Mouse (Mus musculus) mesoderm, embryonic 11.5 days (tissue): Measurements from ENCODE around the gene Mon2.

Source experiments
- DNase-seq: peaks from one replicate; pipeline ENCODE4 v3.0.0-alpha.2; 2012; ENCODE audit warnings: low read depth, low spot score

The Mon2 gene

GRCm38 (mm10) chr10:122963463-122964240 lies 112.7 kb downstream of the Mon2 start:
- no peak for DNase-seq

DNA sequence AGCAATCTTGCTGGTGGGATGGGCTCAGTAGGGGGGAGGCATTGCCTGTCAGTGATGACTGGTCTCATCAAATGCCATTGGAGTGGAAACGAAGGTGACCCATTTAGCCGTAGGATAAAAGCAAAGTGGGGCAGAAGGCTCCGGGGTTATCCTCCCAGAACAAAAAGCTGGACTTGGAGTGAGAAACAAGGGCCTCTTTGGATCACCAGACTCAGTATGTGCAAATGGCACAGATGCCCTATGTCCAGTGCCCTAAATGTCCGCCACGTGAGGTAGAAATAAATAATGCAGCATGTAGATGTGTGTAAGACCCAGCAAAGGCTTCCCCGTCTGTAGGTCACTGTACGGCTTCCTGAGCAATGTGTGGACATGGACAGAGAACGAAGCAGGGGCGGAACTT lies 113.7 kb downstream of the Mon2 start:
- DNase-seq = no peak

DNA sequence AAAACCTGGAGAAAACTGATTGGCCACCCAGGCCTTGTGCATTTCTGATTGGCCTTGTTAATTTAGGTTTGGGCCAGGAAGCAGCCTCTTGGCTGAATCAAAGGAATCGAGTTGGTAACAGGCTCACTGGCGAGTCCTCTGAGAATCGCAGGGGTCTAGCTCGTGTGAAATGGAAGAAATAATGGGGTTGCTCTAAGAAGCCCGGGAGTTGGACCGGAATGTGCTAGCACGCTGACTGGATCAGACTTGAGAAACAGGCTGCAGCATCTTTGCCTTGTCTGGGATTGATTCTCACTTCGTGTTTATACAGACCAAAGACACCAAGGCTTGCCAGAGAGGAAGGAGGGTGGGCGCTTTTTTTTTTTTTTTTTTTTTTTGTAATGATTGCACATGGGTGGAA lies 114.8 kb downstream of the Mon2 start:
- DNase-seq = no peak

DNA sequence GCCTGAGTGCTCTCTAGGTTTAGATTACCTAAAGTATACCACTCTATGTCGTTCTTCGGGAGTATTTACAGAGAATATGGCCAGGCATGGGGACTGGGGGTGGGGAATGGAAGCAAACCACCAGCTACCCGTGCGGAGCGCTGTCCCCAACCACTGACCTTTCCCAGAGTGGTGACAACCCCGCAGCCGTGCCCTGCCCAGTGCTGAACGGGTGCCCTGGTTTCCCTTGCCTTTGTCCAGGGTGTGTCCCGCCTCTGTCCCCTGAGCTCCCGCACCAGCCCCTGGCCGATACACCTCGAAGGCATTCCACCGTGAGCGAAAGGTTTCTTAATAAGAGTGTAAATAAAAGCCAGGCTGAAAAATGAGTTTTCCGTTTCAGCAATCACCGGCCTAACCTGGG lies 115.6 kb downstream of the Mon2 start:
- no peak for DNase-seq

- no peak for DNase-seq
Measured at GRCm38 (mm10) chr10:122960216-122960615, 116.1 kb downstream of the Mon2 start.

- no peak for DNase-seq
Measured at GRCm38 (mm10) chr10:122958699-122959098, 117.6 kb downstream of the Mon2 start.

- no peak for DNase-seq
Measured at GRCm38 (mm10) chr10:122957918-122958317, 118.4 kb downstream of the Mon2 start.

GRCm38 (mm10) chr10:122953576-122953975 lies 122.7 kb downstream of the Mon2 start:
- DNase-seq = no peak

DNA sequence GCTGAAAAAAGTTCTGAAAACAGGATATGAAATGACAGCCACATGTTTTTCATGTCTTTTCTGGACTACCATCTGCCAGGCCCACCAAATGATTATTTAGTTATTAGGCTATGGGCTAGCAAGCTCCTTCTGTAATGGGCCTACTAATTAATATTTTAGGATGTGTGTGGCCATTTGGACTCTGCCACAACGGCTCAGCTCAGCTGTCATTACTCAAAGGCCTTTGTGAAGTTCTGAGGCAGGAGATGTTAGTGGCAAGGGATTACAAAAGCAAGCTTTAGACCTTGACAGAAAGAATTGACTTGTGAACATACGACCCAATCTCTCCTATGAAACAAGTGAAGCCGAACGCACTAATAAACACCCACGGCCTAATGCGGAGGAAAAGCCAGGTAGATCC lies 125.3 kb downstream of the Mon2 start:
- no peak for DNase-seq

DNA sequence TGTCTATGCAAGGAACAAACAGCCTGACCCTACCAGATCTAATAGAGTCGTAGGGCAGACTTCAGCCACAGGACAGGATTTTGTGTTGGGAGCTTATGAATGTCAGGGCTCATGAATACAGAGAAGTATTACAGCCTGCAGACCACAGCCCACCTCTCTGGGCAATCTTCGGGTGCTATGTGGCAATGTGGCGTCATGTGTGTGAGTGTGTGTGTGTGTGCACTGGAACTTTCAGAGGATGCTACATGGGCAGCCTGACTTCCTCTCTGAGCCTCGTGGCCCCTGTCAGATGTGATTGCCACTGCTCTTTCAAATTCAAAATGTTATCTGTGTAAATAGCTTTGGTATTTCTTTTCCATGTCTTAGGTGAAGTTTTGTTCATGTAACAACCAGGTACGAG lies 131.4 kb downstream of the Mon2 start:
- no peak for DNase-seq

DNA sequence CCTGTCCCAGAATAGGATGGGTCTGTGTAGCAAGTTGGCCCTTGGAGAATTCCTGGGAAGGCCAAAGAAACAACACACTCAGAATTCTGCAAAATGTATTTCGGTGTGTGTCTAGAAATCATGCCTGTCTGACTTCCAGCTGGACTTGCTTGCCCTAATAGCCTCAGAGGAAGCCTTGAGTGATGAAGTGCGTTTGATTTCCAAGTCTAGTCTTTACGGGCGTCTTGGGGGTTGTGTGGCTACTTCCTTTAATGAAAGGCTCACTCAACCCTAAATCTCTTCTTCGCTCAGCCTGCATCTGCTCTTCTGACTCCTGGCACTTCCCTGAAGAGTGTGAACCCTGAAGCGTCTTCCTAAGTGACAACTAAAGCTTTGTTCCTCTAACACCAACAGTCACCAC lies 132.5 kb downstream of the Mon2 start:
- DNase-seq = peak; percentile 59

DNA sequence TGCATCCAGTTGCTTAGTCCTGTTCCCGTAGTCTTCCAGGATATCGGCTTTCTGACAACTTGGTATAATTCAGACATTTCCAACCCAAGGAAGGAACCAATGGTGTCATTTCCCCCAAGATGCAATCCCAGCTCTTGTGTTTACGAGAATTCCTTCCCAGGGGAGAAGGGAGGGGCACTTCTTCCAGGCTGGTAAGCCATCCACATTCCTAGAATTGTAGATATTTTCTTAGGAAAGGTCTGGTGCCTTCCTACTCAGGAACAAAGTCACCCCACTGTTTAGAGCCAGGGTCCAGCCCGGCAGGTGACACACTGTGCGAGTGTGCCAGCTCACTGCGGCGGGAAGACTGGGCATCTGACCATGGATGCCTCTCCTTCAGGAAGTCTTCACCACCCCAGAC lies 133.5 kb downstream of the Mon2 start:
- DNase-seq = no peak
